Comparison of ENCODE assay signal across 26 mouse cellular contexts in genomic region chr8:51906516-51906915, GRCm38 (mm10).
DNase-seq lines count a peak whose midpoint lies in the region; ATAC-seq and TF ChIP-seq lines count a peak whose summit lies in the region.
"Had no signal": no experiment of that assay in that cellular context is flagged by ENCODE, and none has a peak within 500 bp of the region (broad histone marks: within the 10 kb centered on the region; RNA-seq: fewer than 3 reads in every experiment).

No protein-coding gene starts in this region.

- no peak overlapping the region for H3K27ac ChIP-seq in forebrain, embryonic 14.5 days (ENCODE audit: low read depth, low read length)
- H3K27ac ChIP-seq in forebrain, embryonic 16.5 days (ENCODE audit: low read length) = no peak overlapping the region
- no peak overlapping the region for H3K27ac ChIP-seq in midbrain, postnatal 0 days (ENCODE audit: low read depth, low read length)
- H3K27ac ChIP-seq in midbrain, embryonic 10.5 days (replicated peaks) = no peak overlapping the region
- H3K27ac ChIP-seq: heart, adult 2 months; limb, embryonic 13.5 days; liver, embryonic 13.5 days; neural tube, embryonic 15.5 days; stomach, embryonic 15.5 days had no signal

- intact Hi-C loops in left cerebral cortex, postnatal 4 days (cut with DNase I) = no loop called here
- intact Hi-C loops in left cerebral cortex, postnatal 36 days (cut with DNase I) = no loop called here

- H3K4me1 ChIP-seq in forebrain, embryonic 14.5 days (ENCODE audit: control insufficient read depth, insufficient read depth, low read length) = no peaks in the 10 kb centered on the region
- H3K4me1 ChIP-seq in forebrain, embryonic 16.5 days (replicated peaks; ENCODE audit: control insufficient read depth, insufficient read depth, low read length) = no peaks in the 10 kb centered on the region
- H3K4me1 ChIP-seq in midbrain, postnatal 0 days (ENCODE audit: insufficient read depth, low read length) = no peaks in the 10 kb centered on the region
- H3K4me1 ChIP-seq in midbrain, embryonic 10.5 days = no peaks in the 10 kb centered on the region
- H3K4me1 ChIP-seq: heart, embryonic 12.5 days; liver, embryonic 13.5 days; neural tube, embryonic 15.5 days; stomach, embryonic 15.5 days had no signal

- H3K4me3 ChIP-seq in forebrain, embryonic 14.5 days (ENCODE audit: low read depth, low read length) = no peak overlapping the region
- H3K4me3 ChIP-seq in forebrain, embryonic 16.5 days (replicated peaks; ENCODE audit: low read length) = no peak overlapping the region
- H3K4me3 ChIP-seq in midbrain, postnatal 0 days (ENCODE audit: low read depth, low read length) = no peak overlapping the region
- no peak overlapping the region for H3K4me3 ChIP-seq in midbrain, embryonic 10.5 days
- H3K4me3 ChIP-seq: heart, adult 2 months; heart, embryonic 12.5 days; limb, embryonic 13.5 days; liver, embryonic 13.5 days; neural tube, embryonic 15.5 days; stomach, embryonic 15.5 days had no signal

- 27% methylated on average over 2 of the region's 2 CpGs for WGBS in forebrain, embryonic 14.5 days
- WGBS in forebrain, embryonic 16.5 days = 15% methylated on average over 2 of the region's 2 CpGs
- 39% methylated on average over 2 of the region's 2 CpGs for whole genome bisulfite sequencing in midbrain, postnatal 0 days
- WGBS in midbrain, embryonic 10.5 days = 94% methylated on average over 2 of the region's 2 CpGs

- TF ChIP-seq CTCF in midbrain, postnatal 0 days (IDR thresholded peaks at IDR 0.05) = no peak

- no peaks in the 10 kb centered on the region for H3K36me3 ChIP-seq in forebrain, embryonic 14.5 days (ENCODE audit: control insufficient read depth, insufficient read depth, low read length)
- no peaks in the 10 kb centered on the region for H3K36me3 ChIP-seq in forebrain, embryonic 16.5 days (ENCODE audit: control insufficient read depth, insufficient read depth)
- H3K36me3 ChIP-seq in midbrain, postnatal 0 days (ENCODE audit: insufficient read depth, low read length) = no peaks in the 10 kb centered on the region
- no peaks in the 10 kb centered on the region for H3K36me3 ChIP-seq in midbrain, embryonic 10.5 days
- H3K36me3 ChIP-seq: heart, embryonic 12.5 days; limb, embryonic 13.5 days; liver, embryonic 13.5 days; neural tube, embryonic 15.5 days; stomach, embryonic 15.5 days had no signal

- no peaks in the 10 kb centered on the region for H3K27me3 ChIP-seq in forebrain, embryonic 14.5 days (replicated peaks; ENCODE audit: control insufficient read depth, insufficient read depth, low read length)
- no peaks in the 10 kb centered on the region for H3K27me3 ChIP-seq in forebrain, embryonic 16.5 days (replicated peaks; ENCODE audit: control insufficient read depth, insufficient read depth, low read length)
- no peaks in the 10 kb centered on the region for H3K27me3 ChIP-seq in midbrain, postnatal 0 days (ENCODE audit: insufficient read depth, low read length)
- H3K27me3 ChIP-seq in midbrain, embryonic 10.5 days (ENCODE audit: low read depth, poor library complexity, severe bottlenecking) = no peaks in the 10 kb centered on the region
- H3K27me3 ChIP-seq: CH12.LX; heart, embryonic 12.5 days; limb, embryonic 13.5 days; liver, embryonic 13.5 days; neural tube, embryonic 15.5 days; stomach, embryonic 15.5 days had no signal

- no peak for ATAC-seq in cerebellum, adult (ENCODE audit: insufficient number of reproducible peaks, low FRiP score, low TSS enrichment)
- ATAC-seq in forebrain, embryonic 14.5 days = peak; percentile 52; the same call in 1 of the 2 replicates
- ATAC-seq in forebrain, embryonic 16.5 days = no peak
- ATAC-seq in midbrain, postnatal 0 days (ENCODE audit: low FRiP score) = no peak
- ATAC-seq: intestine, postnatal 0 days had no signal

- H3K9ac ChIP-seq in forebrain, embryonic 14.5 days (ENCODE audit: low read length) = no peak overlapping the region
- H3K9ac ChIP-seq in forebrain, embryonic 16.5 days (replicated peaks; ENCODE audit: low read depth, low read length) = no peak overlapping the region
- no peak overlapping the region for H3K9ac ChIP-seq in midbrain, postnatal 0 days (replicated peaks; ENCODE audit: low read length, poor library complexity, severe bottlenecking)
- H3K9ac ChIP-seq: heart, embryonic 12.5 days; limb, embryonic 13.5 days; liver, embryonic 13.5 days; neural tube, embryonic 15.5 days; stomach, embryonic 15.5 days had no signal

- no peaks in the 10 kb centered on the region for H3K9me3 ChIP-seq in forebrain, embryonic 14.5 days (replicated peaks; ENCODE audit: control insufficient read depth, low read length)
- H3K9me3 ChIP-seq in forebrain, embryonic 16.5 days (ENCODE audit: control insufficient read depth, low read length) = no peaks in the 10 kb centered on the region
- H3K9me3 ChIP-seq in midbrain, postnatal 0 days (ENCODE audit: low read length) = no peaks in the 10 kb centered on the region
- H3K9me3 ChIP-seq in midbrain, embryonic 10.5 days (replicated peaks) = no peaks in the 10 kb centered on the region
- H3K9me3 ChIP-seq: heart, embryonic 12.5 days; limb, embryonic 13.5 days; liver, embryonic 13.5 days; neural tube, embryonic 15.5 days; stomach, embryonic 15.5 days had no signal

- H3K4me2 ChIP-seq in forebrain, embryonic 14.5 days (ENCODE audit: low read length) = no peak overlapping the region
- no peak overlapping the region for H3K4me2 ChIP-seq in forebrain, embryonic 16.5 days (ENCODE audit: low read length)
- H3K4me2 ChIP-seq in midbrain, postnatal 0 days (ENCODE audit: low read depth, low read length, poor library complexity, severe bottlenecking) = no peak overlapping the region
- H3K4me2 ChIP-seq: heart, embryonic 12.5 days; limb, embryonic 13.5 days; liver, embryonic 13.5 days; neural tube, embryonic 15.5 days; stomach, embryonic 15.5 days had no signal

- peak; percentile 45 to 58 for DNase-seq in cerebellum, postnatal 10 days
- DNase-seq in forebrain, embryonic 14.5 days (ENCODE audit: low spot score) = peak; percentile 62
- DNase-seq in left cerebral cortex, postnatal 4 days = peak; percentile 28
- DNase-seq in left cerebral cortex, postnatal 36 days (ENCODE audit: low spot score in 2 of 2) = no peak
- peak; percentile 66 for DNase-seq in midbrain, postnatal 0 days (ENCODE audit: low spot score)
- no peak for DNase-seq in midbrain, embryonic 10.5 days (ENCODE audit: low spot score)
- DNase-seq: adrenal gland, adult 8-10 months; cerebellum, adult 11-12 months; cerebellum, postnatal 25 days; heart, adult 2 months; heart, postnatal 4 days; kidney, adult 9 months; kidney, postnatal 10 days; layer of hippocampus, adult 9-11 months; liver, embryonic 13.5 days; lung, adult 18-20 months; lung, postnatal 10 days; right cerebral cortex, postnatal 25 days had no signal

Comparison
In these comparisons a context has a peak if more than half of its experiments do, and no peak if none do; other contexts are left out.
1. DNase-seq: peak in cerebellum, postnatal 10 days (2 of 2), forebrain, embryonic 14.5 days (single experiment), left cerebral cortex, postnatal 4 days (single experiment) and midbrain, postnatal 0 days (single experiment); none in left cerebral cortex, postnatal 36 days (0 of 2) and midbrain, embryonic 10.5 days (single experiment).